Mouse (Mus musculus) embryonic facial prominence, embryonic 10.5 days (tissue): ENCODE measurements at regions not wholly inside any gene's neighbourhood (a gene's known extent, or its start where the extent isn't known, plus 50 kb on each side); places are given as distances from the start of the nearest gene placed in this dataset.
A peak's percentile ranks its signal among the peaks of the same experiment; 100 is the strongest.

Experiments
- DNase-seq: peaks from one replicate; pipeline ENCODE4 v3.0.0-alpha.2; 2017; ENCODE audit warnings: low spot score
- H3K27ac ChIP-seq: fragments of 300-500 bp; sonication (generic); replicated peaks from 2 replicates; pipeline ENCODE4 v1.5.1; 2016; ENCODE audit warnings: mild to moderate bottlenecking
- H3K27me3 ChIP-seq: fragments of 300-500 bp; sonication (generic); replicated peaks from 2 replicates; pipeline ENCODE4 v1.6.1; 2016; ENCODE audit warnings: low read depth, mild to moderate bottlenecking; ENCODE audit not compliant: poor library complexity, severe bottlenecking
- H3K36me3 ChIP-seq: fragments of 300-500 bp; sonication (generic); replicated peaks from 2 replicates; pipeline ENCODE4 v1.6.1; 2016; ENCODE audit warnings: mild to moderate bottlenecking, moderate library complexity
- H3K4me1 ChIP-seq: fragments of 300-500 bp; sonication (generic); 2 replicates; pipeline ENCODE4 v1.6.1; 2016
- H3K4me3 ChIP-seq: fragments of 300-500 bp; sonication (generic); 2 replicates; pipeline ENCODE4 v1.5.1; 2016; ENCODE audit warnings: mild to moderate bottlenecking, moderate library complexity
- H3K9me3 ChIP-seq: fragments of 300-500 bp; sonication (generic); 2 replicates; pipeline ENCODE4 v1.6.1; 2016; ENCODE audit warnings: mild to moderate bottlenecking
- WGBS: fragments of 180-500 bp; shearing (Covaris S2); methylation state at CpG from one replicate; pipeline ENCODE4 v1.1.7; 2016; 5-methylcytosine and 5-hydroxymethylcytosine counted together

- Histone ChIP-seq H3K4me3 (no peak overlapping the region), H3K27ac (peak overlapping the region; percentile 76), H3K27me3 (no peaks in the 10 kb centered on the region), H3K4me1 (peaks cover 29% of the 10 kb centered on the region), H3K9me3 (no peaks in the 10 kb centered on the region), H3K36me3 (no peaks in the 10 kb centered on the region)
- WGBS, result 39% methylated on average over 4 of the region's 4 CpGs
- peak; percentile 82 for DNase-seq
Measured at GRCm38 (mm10) chr12:27410555-27410954, 68.2 kb upstream of the Sox11 start.

GRCm38 (mm10) chr12:27408440-27408839, 66.1 kb upstream of the Sox11 start:
- no peak overlapping the region for H3K4me3 ChIP-seq

DNA sequence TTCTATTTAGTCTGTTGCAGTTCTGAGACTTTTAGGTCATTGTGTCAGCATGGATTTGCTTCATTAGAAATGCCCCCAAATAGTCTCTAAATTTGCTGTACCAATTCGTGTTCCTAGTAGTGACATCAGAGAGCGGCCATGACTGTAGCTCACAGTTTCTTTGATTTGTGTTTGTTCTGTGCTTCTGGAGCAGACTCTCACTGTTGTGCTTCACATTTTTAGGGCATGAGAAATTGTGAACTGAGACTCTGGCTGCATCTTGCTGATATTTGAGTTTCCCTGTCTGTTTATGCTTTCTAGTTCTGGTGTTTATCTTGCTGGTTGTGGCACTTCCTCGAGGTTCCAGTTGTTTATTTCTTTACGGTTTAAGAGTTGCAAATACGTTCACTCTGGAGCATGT, 57.0 kb upstream of the Sox11 start:
- no peaks in the 10 kb centered on the region for H3K4me1 ChIP-seq
- H3K9me3 ChIP-seq, result no peaks in the 10 kb centered on the region
- no peaks in the 10 kb centered on the region for H3K36me3 ChIP-seq
- 79% methylated on average over 5 of the region's 5 CpGs for WGBS
- DNase-seq, result no peak
- H3K27me3 ChIP-seq, result no peaks in the 10 kb centered on the region
- no peak overlapping the region for H3K4me3 ChIP-seq
- H3K27ac ChIP-seq, result no peak overlapping the region

More at GRCm38 (mm10) chr12:27408440-27408839, 66.1 kb upstream of the Sox11 start:
- no peak for DNase-seq
- no peaks in the 10 kb centered on the region for H3K27me3 ChIP-seq
- peaks cover 29% of the 10 kb centered on the region for H3K4me1 ChIP-seq
- peak overlapping the region; percentile 20; the same call in 1 of the 2 replicates for H3K27ac ChIP-seq
- H3K36me3 ChIP-seq, result no peaks in the 10 kb centered on the region
- 68% methylated on average over 4 of the region's 4 CpGs for WGBS
- H3K9me3 ChIP-seq, result no peaks in the 10 kb centered on the region
